Mouse (Mus musculus) large intestine, adult 2 months (tissue): ENCODE data around the gene Ubash3b. TPM values are rescaled to one million over a fixed set of nuclear protein-coding genes. Genes with fewer than 3 reads are reported as not detected.

Experiments
- DNase-seq: peaks from one replicate; pipeline ENCODE4 v3.0.0-alpha.2; 2012; ENCODE audit warnings: low read depth, low spot score
- WGBS: fragments of 180-500 bp; shearing (Covaris S2); methylation state at CpG from one replicate; pipeline ENCODE4 v1.1.7; 2018; 5-methylcytosine and 5-hydroxymethylcytosine counted together
- polyA plus RNA-seq: library from polyadenylated mRNA; depleted of rRNA; stranded (reverse); fragments of >200 nt; gene quantifications from 2 replicates; pipeline ENCODE4 v1.2.3, GENCODE M21; 2012

Gene Ubash3b
- polyA plus RNA-seq, 1 experiment: 1.7 TPM

DNA sequence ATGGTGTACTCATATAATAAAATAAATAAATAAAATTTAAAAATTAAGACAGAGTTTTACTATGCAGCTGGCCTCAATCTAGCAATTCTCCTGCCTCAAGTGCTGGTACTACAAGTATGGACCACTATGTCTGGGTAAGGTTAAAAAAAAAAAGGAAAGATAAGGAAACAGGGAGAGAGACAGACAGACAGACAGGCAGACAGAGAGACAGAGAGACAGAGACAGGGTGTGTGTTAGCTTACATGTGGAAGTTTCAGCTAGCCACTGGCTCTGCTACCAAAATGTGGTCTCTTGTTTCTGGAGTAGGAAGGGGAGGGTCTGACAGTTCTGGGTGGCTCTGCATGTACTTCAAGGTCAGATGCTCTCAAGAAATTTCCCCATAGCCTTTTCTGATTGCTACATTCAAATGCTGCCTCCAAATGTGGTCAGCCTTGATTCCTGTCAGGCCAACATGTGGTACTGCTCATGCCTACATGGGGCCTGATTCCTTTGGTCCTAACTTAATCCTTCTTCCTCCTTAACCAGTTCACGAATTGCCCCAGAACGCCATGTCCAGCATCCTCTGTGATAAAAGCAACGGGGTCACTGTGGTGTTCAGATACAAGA lies 89.5 kb downstream of the Ubash3b start:
- DNase-seq: no peak

DNA sequence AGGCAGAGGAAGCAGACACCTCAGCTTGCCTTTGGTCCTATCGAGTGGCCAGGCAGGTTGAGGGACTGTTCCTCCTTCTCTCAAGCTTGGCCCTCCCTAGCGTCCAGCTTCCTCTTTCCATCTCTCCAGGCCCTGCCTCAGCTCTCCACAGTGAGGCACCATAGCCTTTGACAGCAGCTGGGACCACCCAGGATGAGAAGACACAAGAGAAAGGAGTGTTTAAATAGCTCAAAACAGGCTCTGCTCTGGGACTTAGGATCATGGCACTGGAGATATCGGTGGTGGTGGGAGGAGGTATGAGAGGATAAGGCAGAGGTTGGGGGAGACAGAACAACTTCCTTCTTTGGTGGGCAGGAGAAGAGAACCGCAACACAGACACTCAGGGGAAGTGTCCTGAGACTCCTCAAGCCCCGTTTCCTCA lies 90.7 kb downstream of the Ubash3b start:
- WGBS: 56% methylated on average over 5 of the region's 5 CpGs
- DNase-seq: no peak

More for the DNA sequence above, 89.5 kb downstream of the Ubash3b start:
- WGBS: 55% methylated on average over 3 of the region's 3 CpGs

DNA sequence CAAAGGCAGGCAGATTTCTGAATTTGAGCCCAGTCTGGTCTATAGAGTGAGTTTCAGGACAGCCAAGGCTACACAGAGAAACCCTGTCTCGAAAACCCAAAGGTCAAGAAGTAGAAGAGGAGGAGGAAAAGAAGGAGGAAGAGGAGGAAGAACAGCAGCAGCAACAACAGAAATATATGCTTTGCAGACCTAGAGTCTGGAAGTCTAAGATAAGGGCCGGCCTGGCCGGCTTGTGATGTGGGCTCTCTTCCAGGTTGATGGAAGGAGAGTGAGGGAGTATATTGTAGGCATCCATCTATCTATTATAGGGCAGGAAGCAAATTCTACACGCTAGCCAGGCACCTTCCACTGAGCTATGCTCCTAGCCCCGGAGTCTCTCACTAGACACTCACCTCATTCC lies 92.0 kb downstream of the Ubash3b start:
- DNase-seq: no peak
- 82% methylated on average over 5 of the region's 5 CpGs for WGBS

DNA sequence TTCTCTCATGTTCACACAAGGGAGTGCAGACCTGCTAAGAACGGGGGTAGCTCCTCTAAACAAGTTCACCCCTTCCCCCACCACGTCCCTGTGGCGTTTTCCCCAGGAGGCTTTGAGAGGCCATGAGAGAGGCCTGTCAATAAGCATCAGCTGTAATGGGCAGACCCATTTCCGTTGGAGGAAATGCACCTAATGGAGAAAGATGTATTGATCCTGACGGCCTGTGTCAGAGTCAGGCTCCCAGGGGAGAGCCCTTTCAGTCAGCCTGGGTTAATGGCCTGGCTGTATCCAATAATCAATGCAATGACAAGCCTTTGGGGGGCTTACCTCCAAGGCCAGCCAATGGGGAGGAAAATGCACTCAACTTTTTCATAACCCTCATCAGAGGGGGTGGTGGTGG lies 100.1 kb downstream of the Ubash3b start:
- 69% methylated on average over 5 of the region's 5 CpGs for WGBS
- no peak for DNase-seq

DNA sequence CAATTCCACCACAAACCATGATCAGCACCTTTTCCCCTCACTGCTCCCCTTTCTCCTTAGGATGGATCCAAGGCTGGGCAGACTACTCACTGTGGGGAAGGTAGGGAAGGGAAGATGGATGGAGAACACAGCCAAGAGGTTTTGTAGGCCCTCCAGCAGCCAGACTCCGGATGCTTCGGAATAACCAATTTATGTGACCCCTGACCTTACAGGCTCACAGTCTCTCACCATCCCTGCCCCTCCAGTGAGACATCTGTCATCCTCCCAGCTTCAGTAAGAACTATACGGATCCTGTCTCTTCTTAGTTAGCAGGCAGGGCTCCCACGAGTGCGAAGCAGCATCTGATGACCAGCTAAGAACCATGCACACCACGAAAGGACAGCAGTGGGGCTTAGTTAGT lies 100.9 kb downstream of the Ubash3b start:
- 84% methylated on average over 6 of the region's 6 CpGs for WGBS
- no peak for DNase-seq

DNA sequence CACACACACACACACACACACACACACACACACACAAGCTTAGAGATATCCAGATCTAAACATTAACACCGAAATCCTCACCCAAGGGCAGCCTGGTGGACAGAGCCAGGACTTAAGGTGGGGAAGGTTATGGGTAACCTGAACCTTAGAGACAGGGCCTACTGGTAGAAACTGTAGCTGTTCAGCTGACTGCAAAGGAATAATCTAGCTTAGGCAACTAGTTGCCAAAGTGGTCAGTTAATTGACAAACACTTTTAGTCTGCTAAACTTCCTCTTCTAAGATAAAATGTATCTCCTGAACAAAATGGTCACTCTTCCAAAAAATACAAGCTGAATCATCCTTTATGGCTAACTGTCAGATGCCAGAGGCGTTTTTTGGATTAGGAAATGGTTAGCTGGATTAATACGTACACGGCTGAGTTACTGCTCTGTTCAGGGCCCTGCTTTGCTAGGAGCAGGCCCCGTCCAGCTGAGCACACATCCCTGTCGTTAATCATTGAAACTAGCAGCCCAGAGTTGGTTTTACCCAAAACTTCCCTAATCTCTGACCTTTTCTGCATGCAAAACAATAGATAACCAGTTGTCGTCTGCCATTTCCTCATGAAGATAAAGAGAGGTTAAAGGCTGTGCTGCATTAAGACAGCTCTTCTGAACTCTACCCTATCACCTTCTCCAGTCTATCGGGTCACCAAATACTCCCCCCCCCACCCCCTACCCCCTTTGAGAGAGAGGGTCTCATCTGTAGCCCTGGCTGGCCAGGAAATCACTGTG lies 102.5 kb downstream of the Ubash3b start:
- WGBS: 42% methylated on average over 8 of the region's 8 CpGs
- DNase-seq: no peak

DNA sequence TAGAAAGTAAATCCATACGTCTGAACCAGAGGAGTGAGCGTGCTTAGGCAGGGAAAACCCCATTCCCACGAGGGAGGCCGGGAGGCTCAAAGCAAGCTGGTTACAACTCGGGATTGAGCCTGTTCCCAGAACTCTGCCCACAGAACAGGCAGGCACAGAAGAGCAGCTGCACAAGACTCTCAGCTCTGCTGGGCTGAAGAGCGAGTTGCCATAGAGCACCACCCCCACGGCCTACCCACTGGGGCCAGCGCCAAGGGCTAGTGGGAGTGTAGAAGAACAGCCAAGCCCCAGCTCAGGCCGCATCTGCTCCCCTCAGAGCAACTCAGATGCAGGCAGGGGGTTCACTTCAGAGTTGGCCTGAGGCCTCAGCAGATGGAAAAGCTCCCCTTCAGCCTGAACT lies 107.3 kb downstream of the Ubash3b start:
- 84% methylated on average over 9 of the region's 9 CpGs for WGBS
- DNase-seq: no peak

DNA sequence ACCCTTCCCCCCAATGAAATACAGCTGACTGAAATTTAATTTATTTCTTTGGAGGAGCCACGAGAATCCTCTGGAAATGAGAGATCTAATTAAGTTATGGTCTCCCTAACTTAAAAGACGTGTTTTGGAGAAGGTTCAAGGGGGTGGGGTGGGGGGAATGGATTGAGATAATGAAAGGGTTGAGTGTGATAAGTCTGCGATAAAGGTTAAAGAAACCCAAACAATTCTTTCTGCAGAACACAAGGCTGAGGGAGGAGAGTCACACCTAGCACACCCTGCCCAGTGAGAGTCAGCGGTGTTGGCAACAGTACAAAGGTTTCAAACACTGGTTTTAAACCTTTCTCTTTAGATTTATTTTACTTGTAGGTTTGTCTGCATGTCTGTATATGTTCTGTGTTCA lies 108.0 kb downstream of the Ubash3b start:
- no peak for DNase-seq
- WGBS: 48% methylated on average over 4 of the region's 4 CpGs

DNA sequence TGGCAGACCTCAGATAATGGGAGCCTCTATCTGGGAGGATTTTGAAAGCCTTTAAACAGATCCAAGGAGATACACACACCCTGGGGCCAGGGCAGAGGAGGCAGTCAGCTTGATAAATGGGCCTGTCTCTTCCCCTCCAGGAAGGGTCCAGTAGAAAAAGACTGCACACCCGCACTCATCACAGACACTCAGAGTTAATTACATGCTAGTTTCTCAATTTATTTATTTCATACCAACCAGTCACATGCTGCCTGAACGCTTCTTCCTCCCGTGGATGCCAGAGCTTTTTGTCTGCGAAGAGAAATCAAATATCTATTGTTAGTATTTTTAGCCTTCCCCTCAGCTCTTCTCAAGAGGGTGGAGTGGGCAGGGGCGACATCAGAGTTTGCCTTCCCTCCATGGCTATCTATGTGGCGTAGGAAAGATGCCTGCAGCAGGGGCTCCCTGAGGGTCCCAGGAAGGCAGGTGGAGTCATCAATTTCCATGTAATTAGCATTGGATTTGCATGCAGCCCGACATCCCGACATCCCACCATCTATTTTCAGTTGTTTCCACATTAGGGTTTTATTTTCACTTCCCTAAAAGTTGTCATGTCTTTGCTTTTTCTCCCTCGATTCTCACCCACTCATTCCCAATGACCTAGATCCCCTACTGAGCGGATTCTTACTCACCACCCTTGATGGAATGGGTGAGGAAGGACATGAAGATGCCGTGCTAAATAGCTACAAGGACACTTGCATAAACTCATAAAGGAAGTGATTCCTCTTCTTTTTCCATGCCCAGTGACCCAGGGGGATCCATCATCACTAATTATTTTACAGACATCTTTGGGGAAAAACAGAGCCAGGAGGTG lies 110.2 kb downstream of the Ubash3b start:
- WGBS: 71% methylated on average over 11 of the region's 11 CpGs
- DNase-seq: no peak

DNA sequence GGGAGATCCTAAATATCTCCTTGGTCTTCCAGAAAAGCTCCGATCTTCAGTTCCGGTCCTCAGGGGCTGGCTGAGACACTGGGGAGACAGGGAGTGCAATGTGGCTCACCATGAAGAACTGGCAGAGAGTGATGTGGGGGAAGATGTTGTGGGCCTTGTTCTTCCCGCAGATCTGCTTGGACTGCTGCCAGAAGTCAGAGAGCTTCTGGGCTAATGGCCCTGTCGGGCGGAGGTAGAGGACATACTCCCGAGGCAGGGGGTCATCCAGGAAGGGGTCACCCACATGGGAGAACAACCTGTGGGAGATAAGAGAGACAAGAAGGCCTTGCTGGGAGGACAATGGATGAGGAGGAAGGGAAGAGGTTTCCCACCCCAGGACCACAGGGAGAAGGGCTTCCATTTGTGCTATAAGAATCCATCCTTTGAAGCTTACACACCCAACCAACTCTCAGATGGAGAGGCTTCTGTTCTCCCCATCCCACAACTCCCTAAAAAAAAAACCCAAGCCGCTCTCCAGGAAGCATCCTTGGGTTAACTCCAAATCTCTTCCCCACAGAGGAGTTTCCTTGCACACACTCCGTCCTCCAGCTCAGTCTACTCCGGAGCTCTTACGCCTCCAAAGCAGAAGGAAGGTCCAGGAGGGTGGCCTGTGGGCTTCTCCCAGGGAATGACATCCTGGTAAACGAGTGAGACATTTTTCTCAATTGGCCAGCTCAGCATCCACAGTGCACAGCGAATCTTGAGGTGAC lies 111.0 kb downstream of the Ubash3b start:
- no peak for DNase-seq
- 67% methylated on average over 12 of the region's 12 CpGs for WGBS

DNA sequence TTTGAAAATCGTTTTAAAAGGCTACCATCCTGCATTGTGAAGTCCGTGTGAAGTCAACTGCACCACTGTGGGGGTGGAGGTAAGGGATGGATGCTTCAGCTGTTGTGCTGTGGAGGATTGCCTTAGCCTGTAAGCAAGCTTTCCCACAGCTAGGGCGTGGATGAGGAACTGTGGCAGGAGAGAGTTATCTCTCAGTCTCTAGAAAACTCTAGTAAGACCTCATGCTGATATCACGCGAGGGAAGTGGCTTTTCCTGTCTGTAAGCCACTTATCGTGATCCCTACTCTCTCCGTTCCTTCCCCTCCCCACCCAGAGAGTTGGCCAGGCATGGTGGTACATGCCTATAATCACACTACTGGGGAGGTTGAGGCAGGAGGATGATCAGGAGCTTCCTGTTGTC lies 112.2 kb downstream of the Ubash3b start:
- 84% methylated on average over 7 of the region's 7 CpGs for WGBS
- DNase-seq: no peak

DNA sequence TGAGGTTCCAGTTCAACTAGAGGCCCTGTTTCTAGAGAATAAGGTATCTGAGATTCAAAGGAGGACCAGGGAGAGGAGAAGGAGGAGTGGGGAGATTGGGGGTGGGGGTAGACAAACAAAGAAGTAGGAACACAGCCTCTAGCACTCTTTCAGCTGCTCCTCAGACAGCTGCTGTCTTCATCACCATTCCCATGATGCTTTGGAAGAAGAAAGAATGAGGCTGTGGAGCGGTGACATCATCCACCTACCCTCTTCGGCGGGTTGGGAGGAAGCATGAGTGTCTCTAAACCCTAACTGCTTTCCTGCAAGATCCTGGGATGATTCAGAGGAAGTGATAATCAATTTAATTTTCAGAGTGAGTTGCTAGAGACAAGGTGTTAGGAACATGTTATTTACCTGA lies 112.7 kb downstream of the Ubash3b start:
- WGBS: 76% methylated on average over 3 of the region's 3 CpGs
- no peak for DNase-seq

DNA sequence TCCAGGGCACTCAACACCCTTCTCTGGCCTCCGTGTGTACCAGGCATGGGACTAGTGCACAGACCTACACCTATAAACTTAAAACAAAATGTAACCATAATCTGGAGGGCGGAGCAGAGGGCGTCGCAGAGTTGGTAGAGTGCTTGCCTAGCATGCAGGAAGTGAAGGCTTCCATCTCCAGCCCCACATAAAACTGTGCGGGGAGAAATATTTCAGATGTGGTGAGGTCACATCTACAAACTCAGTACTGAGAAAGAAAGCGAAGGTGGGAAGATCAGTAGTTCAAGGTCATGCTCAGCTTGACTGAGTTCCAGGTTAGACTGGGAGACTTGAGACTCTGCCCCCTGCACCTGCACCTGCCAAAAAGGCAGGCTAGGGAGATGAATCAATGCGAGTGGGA lies 113.3 kb downstream of the Ubash3b start:
- WGBS: 74% methylated on average over 7 of the region's 7 CpGs
- no peak for DNase-seq

DNA sequence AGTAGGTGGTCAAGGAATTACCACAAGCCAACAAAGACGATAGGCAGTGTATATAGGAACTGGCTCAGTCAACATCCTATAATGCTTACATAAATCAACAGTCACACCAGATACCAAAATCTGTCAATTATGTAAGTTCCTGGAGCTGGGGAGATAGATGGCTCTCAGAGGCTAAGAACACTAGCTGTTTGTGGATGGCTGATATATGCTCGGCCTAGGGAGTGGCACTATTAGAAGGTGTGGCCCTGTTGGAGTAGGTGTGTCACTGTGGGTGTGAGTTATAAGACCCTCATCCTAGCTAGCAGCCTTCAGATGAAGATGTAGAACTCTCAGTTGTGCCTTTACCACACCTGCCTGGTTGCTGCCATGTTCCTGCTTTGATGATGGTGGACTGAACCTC lies 113.8 kb downstream of the Ubash3b start:
- DNase-seq: no peak
- WGBS: 67% methylated on average over 2 of the region's 2 CpGs

DNA sequence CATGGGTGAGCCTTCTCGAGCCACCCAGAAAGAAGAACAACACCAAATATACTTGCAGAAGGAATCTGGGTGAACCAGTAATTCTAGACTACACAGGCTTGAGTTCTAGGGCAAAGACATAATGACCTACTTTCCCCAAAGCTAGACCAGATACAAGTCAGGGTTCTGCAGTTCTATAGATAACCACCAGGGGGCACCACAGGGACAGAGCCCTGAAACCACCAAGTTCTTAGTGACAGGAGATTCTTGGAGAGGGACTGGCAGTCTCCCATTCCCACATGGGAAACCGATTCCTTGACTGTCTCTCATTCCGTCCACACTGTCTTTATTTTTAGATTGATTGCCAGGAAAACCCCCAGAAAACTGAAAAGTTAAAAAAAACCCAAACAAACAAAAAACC lies 116.9 kb downstream of the Ubash3b start:
- WGBS: 21% methylated on average over 3 of the region's 3 CpGs
- peak; percentile 48 for DNase-seq

DNA sequence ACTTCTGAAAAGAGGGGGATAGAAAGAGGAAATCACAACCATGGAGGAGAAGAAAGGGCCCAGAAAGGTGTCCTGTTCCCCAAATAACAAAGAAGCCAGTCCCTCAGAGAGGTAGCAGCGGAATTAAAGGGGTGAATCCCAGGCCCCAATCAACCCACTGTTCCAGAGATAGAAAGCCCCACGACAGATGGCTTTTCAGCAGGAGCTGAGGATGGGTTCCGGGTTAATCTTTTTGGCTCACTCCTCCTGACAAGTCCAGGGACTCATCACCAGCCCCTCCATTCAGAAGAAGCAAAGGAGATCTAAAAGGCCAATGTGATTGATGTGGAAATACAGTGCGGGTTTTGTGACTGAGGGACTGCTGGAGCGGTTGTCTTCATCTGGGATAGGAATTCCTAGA lies 117.9 kb downstream of the Ubash3b start:
- WGBS: 94% methylated on average over 5 of the region's 5 CpGs
- no peak for DNase-seq

DNA sequence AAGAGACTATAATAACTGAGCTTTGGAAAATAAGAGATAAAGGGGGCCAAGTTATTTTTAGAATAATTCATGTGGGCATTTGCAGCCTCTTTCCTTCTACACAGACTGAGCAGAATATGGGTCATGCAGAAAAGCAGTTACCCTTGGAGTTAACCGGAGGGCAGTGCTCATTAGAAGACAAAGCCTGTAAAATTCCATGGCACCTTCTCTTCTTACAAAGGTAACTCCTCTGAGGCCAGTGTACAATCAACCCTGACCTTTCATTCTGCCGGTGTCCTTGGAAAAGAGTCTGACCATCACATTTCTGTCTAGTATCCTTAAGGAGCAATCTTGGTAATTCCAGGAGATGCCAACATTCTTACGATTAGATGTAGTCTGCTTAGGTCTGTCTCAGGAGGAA lies 120.1 kb downstream of the Ubash3b start:
- 79% methylated on average over 3 of the region's 3 CpGs for WGBS
- DNase-seq: no peak

DNA sequence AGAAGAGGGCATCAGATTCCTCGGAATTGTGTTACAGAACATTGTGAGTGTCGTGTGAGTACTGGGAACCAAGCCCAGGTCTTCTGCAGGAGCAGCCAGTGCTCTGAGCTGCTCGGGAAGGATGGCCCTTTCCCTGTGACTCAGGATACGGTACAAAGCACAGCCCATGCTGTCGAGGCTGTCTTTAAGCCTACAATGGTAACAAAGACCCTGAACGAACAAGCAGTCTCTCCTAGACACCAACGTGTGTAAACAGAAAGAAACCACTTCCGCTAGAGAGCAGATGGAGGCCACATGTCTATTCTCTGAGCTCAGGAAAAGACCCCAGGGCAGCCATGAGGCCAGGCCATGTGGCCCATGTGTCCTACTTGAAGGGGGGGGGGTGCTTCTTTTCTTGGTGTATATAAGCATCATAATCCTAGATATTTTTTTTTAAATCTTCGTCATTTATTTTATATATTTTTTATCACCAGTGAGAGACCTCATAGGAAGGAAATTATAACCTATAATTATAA lies 123.3 kb downstream of the Ubash3b start:
- DNase-seq: no peak
- WGBS: 68% methylated on average over 9 of the region's 9 CpGs

DNA sequence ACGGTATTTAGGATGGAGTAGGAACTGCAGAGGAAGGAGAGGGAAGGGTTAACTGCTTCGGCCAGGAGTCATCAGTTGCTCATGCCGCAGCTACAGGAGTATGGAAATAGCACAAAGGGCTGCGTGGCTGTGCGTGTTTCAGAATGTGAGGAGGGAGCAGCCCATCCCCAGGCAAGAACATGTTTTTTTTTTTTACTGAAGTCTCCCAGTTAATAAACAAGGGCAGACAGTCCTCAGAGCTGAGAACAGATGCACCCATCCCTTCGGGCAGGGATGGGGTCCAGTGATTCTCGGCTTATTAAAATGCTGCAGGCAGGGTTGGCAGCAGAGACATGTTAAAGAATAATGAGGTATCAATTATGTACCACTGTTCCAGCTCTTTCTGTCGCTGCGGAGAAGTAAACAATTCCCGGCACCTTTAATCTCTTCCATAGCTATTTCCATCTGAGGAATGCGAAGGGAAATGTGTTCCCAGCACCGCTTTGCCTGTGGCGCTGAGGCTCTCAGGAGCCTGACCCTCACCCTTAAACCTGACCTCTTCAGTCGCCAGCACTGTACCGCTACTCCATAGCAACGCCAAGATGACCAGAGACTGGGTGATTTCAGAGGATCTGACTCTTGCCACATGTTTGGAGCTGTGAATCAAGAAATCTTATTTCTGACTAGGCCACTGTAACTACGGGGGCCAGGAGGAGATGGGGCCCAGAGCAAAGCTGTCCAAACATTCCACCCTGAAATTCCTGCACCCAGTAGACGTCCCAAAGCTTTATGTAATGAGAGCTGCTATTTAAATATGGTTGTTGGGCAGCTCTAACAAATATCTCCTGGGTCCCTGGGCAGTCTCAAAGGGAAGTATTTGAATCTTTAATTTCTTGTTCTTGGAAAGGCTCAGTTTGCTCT lies 129.7 kb downstream of the Ubash3b start:
- WGBS: 52% methylated on average over 18 of the region's 18 CpGs
- DNase-seq: no peak
